Mouse (Mus musculus) hindlimb bud, embryonic 11.5 days (tissue): ENCODE measurements around the gene Btn1a1.

Source experiments
- DNase-seq: peaks from one replicate; pipeline ENCODE4 v3.0.0-alpha.2; 2012; ENCODE audit warnings: low read depth, low spot score; ENCODE audit errors: extremely low spot score

Btn1a1 gene

DNA sequence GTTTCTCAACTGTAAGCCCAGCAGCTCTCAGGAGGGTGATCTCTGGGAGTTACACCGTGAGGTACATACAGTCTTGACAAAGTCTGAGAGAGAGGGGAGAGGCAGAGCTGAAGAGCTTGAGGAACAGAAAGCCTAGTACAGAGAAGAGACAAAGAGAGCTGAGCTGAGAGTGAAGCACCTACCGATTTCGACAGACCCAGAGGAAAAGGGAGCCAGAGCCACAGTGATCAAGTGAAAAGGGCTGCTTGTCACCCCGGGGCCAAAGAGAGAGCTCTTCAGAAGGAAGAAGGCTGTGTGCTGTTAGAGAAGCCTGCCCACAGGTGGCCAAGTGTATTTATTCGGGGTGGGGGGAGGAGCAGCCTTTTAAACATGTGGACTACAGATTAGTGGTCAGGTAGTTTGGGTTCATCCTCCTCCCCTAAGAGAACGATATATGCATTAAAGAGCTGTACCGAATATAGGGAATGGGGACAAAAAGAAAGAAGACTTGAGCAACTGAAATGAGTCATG is at the start of gene Btn1a1:
Gene Btn1a1, minus strand, starts transcription at position 302 of the 510 bp plus-strand sequence.
- DNase-seq, result no peak

DNA sequence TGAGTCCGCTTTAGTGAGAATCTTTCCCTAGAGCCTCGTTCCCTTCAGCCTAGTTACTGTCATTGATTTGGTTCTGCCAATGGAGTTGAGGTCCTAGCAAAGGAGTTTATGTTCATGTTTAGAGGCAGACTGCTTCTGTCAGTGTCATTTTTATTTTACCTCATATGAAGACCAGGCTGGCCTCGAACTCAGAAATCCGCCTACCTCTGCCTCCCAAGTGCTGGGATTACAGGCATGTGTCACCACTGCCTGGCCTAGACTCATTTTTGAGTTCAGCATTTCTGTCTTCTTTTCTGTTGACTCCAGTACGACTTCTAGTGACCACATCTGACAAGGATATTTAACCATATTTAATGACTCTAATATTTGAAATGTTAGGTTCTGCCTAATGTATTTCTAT is 49.6 kb upstream of the Btn1a1 start:
- DNase-seq, result no peak

DNA sequence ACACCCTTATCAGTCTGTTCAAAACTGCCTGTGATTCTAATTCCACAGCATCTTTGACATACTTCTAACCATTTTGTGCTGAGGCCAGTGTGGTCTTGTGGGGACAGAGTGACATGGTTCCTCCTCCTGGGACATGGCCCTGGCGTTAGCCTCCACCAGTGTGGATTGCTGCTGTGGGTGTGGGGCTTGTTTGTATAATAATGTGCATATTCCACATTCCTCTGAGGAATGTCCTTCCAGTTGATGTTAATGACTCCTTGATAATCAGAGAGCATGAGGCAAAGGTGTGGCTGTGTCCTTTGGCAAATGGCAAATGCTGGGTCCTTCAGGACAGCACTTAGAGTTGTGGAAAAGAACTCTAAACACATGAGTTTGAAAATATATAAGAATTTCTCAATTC is 47.8 kb upstream of the Btn1a1 start:
- DNase-seq, result no peak

DNA sequence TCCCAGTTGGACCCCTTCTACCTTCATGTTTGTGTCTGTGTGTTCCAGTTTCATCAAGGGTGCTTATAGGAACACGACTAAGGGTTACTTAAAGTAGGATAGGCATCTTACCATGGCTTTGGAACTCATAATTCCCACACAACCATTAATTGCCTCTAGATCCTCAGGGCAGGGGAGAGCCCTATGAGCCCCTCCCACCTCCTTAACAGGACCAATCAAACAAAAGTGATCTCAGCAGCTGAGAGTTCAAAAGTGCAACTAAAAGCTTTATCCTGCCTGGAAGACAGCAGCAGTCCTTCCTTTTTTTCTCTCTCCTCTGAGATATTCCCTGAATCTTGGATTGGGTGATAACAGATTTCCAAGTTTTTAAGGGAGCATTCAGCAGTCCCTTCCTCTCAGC is 44.4 kb upstream of the Btn1a1 start:
- DNase-seq, result no peak

DNA sequence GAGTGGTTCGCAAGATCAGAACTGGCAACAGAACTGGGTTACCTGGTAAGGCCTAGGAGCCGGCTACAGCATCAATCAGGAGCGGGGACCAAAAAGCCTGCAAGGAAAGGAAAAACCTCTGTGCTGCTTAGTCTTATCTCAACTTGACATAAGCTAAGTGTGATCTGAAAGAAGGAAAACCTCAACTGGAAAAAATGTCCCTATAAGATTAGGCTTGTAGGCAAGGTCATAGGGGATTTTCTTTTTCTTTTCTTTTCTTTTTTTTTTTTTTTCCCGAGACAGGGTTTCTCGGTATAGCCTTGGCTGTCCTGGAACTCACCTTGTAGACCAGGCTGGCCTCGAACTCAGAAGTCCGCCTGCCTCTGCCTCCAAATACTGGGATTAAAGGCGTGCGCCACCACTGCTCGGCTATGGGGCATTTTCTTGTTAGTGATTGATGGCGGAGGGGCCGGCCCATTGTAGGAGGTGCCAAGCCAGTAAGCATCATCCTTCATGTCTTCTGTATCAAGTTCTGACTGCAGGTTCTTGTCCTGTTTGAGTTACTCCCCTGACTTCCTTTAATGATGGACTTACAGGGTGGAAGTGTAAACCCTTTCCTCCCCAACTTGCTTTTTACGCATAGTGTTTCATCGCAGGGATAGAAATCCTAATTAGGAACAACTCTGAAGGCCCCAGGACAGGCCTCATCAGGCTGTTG is 41.3 kb upstream of the Btn1a1 start:
- no peak for DNase-seq

DNA sequence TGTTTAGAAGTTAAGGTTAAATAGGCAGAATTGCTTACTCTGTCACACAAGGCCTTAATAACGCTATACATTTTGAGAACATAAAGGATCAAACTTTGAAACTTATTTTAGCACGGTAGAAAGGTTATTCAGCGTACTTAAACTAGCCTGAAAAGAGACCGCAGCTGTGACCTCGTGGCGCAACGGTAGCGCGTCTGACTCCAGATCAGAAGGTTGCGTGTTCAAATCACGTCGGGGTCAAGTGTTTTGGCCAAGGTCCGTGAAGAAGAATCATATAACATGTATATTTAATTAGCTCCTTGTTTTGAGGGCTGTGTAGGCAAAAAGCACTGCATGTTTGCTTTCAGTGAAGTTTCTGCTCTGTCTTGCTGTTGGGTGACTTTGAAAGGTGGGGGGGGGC is 40.6 kb upstream of the Btn1a1 start:
- DNase-seq, result peak; percentile 87

DNA sequence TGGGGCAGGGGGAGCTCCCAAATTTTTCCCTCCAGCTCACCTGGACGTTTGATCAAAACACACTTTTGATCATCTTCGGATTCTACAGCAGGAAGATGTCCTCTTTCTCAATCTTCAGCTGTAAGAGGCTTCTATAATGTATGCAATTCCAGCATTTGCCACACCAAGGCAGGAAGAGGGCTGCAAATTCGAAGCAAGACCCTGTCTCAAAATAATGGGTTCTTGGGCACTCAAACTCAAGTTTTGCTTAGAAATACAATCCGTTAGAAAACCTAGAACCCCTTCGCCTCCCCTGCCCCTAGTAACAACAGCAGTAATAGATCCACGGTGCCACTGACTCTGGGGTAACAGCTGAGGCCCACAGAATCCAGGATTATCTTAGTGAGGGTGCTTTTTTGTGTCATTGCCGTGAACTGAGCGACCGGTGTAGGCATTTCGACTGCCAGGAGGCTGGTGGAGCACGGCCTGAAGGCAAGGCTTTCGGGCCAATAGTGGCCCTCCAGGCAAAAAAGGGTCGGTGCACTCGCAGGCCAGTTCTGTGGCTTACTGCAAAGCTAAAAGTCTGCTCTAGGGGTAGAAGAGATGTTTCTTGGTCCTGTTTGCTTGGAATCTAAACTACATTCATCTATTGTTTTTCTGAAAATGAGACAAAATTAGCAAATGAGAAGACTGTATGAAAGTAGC is 40.1 kb upstream of the Btn1a1 start:
- no peak for DNase-seq

DNA sequence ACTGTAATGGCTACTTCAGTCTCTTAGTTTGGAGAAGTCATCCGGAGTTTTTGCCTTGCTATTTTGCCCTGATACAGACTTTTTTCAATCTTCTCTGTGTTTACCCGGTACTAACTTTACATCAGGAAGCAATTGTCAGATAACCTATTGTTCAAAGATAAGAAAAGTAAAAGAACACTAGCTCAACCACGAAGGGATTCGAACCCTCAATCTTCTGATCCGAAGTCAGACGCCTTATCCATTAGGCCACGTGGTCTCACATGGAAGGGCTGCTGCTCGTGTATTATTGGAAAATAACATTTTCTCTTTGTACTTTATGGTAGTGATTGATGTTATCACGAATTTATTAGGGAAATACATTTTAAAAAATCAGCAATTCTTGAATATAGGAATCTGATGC is 38.1 kb upstream of the Btn1a1 start:
- DNase-seq, result no peak

DNA sequence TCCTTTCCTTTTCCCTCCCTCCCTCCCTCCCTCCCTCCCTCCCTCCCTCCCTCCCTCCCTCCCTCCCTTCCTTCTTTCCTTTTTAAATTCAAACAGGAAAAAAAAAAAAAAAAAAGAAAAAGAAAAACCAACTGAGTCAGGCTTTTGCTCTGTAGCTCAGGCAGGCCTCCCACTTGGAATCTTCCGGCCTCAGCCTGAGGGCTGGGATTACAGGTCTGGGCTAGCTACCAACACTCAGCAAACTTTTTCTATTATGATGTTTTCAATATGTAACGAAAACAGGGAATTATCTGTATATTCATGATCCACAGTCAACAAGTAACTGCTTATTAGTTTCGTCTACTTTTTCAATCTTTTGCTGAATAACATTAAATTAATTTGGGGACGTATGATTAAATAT is 37.2 kb upstream of the Btn1a1 start:
- DNase-seq, result no peak

DNA sequence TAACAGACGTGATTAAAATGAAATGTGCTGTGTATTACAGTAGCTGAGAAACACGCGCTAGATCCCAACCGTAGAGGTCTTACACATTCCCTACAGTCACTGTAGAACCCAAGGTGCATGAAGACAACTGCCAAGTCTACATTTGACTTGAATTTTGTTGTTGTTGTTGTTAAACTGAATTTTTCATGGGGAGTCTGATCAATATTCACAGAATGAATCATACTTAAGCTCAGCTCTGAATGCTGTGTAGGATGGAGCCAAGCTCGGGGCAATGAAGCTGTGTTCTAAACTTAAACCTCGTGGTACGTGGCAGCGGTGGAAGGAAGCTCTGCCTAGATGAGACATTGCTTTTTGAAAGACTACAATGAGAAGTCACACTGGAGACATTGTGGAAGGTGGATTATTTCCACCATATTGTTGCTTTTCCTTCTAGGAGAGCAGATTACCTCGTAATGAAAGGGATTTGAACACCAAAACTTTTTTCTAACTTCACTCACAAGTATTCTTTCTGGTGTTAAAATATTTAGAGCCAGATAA is 36.4 kb upstream of the Btn1a1 start:
- no peak for DNase-seq

DNA sequence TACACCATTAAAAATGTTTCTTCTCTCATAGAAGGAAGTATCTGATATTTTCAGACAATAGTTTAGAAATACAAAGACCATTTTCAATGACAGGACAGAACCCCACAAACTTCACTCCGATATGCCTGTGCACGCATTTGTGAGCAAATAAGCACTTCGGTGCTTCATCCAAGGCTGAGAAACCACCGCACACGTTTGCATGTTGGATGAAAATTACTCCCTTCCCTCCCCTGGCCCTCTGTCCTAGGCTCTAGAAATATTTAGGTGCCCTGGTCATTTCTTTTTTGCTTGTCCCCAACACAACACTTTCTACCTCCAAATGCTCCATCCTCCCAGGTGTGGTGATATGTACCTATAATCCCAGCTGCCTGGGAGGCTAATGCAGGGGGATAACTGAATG is 35.8 kb upstream of the Btn1a1 start:
- DNase-seq, result no peak

DNA sequence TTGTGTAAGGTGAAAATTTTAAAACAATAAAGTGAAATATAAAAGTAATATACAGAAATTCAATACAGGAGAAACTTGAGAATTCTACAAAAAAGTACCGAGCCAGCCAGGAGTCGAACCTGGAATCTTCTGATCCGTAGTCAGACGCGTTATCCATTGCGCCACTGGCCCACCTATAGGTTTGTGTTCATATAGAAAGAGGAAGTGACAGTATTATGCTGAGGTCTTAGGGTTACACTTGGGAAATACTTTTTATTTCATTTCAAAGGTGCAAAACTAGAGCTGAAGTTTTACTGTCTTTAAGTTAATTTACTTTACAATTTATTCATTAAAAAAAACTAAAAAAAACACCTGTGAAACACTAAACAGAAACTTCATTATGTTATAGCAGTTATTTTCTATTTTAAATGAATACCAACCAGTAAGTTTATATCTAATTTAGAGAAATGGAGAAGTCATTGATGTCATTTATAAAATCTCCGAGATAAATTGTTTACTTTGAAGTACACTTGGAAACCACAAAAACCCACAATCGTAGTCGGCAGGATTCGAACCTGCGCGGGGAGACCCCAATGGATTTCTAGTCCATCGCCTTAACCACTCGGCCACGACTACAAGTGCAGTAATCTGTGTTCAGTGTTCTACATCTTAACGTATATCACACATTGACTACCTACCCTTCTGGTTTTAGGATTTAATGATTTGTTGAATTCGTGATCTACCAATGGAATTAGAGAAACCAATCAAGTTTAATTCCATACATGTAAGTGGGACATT is 34.9 kb upstream of the Btn1a1 start:
- peak; percentile 89 for DNase-seq

DNA sequence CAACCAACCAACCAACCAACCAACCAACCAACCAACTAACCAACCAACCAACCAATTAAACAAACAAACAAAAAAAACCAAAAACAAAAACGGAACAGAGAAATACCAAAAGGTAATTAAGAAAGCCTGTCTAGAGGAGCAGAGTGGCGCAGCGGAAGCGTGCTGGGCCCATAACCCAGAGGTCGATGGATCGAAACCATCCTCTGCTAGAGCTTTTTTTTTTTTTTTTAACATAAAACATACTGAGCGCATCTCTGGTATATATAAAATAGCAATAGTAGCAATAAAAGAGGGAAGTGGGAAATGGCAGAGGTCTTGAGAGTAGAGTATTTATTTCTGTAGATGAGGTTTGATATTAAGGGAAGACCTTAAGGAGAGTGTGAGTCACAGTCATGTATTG is 34.2 kb upstream of the Btn1a1 start:
- no peak for DNase-seq

DNA sequence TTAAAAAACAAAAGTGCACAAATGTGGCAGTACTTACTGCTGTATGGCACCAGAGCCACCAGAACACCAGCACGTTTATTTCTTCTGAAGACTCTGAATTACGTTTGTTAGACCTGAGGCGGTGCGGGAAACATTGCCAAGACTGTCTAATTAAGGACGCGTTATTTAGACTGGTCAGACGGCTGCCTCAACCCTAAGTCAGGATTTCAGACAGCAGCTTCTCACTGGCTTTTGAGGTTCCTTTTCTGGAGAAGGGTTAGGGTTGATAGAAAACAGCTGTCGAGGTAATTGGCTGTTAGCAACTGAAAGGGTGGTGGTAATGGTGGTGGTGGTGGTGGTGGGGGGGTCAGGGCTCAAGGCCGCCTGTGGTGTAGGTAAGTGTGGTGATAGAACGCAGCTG is 33.0 kb upstream of the Btn1a1 start:
- DNase-seq, result no peak

DNA sequence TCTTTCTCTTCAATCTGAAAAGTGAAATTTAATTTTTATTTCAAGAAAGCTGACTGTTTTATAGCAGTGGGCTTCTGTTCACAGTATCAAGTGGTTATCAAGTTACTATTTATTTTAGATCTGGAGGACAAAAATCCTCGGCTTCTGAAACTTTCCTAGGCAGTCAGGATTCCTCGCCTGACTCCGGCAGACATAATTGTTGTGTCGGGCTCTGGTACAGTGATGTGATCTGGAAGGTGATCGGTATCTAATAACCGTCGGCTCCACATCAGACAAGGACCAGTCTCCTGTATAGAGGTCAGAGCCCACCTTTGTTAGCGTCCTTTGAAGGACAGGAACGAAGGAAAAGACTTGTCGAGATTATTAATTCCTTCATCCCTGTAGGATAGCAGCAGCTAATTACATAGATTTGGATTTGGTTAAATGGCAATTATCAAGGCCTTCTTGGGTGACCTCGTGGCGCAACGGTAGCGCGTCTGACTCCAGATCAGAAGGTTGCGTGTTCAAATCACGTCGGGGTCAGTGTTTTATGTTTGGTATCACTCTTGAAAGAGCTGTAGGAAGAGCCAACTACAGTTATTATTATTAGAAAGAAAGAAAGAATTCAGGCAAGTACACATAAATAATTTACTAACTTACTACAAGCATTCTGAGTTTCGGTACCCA is 32.1 kb upstream of the Btn1a1 start:
- DNase-seq, result peak; percentile 86

DNA sequence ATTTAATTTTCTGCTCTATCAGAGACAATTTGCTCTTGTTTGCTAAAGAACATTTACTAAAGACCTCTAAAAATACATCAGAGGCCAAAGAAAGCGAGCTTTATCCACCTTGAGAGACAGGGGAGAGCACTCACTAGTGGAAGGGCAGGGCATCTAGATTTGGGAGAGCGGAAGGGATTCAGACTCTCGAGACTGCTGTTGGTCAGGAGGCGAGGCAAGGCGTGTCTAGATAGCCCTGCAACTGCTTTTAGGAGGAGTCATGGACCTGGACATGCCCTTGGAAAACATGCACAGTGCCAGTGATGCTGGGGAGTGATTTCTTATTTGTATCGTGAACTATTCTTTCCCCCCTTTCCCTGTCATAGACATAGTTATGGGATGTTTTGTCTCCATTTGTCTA is 29.8 kb upstream of the Btn1a1 start:
- no peak for DNase-seq

DNA sequence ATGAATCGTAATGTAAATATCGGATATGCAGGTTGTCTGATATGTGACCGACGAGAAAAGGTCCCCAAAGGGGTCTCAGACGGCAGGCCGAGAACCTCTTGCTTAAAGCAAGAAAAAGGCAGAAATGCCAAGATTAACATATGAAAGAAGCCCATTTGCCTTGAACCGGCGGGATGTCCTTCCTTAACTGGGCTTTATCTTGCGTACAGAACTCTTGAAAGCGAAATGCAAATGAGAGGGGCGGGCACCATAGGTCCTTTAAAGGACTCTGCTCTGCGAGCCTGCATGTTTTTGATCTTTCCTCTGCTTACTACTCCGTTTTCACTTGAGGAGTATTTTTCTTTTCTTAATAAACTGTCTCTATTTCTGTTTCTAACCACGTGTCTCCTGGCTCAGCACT is 26.3 kb upstream of the Btn1a1 start:
- DNase-seq, result no peak

DNA sequence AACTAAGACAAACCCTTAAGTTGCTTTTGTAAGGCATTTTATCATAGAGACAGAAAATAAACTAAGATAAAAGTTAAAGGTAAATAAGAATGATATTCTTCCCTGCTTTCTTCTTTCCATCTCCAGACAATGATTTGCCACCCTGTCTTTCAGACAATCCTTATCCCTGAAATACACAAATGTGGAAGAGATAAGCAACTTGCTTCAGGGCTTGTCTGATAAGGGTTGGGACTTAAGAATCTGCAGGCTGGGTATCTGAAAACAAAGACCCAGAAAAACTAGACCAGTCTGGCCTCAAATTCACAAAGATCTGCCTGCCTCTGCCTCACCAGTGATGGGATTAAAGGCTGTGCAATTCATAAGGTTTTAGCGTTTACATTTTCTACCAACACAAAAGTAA is 25.6 kb upstream of the Btn1a1 start:
- no peak for DNase-seq

DNA sequence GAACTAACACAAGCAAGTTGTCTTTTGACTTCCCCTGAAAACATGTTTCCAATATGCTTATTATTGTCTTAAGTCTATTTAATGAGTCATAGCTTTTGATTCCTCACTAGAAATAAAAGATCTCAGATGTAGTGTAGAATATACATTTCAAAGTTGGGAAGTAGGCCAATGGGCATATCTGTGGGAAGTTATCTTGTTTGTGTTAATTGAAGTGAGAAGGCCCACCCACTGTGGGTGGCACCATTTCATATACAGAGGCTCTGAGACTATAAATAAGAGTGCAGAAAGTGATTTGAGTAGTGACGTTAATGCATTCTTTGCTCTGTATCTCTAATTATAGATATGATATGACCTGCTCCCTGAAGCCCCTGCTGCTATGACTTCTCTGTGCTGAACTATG is 25.2 kb upstream of the Btn1a1 start:
- DNase-seq, result no peak

DNA sequence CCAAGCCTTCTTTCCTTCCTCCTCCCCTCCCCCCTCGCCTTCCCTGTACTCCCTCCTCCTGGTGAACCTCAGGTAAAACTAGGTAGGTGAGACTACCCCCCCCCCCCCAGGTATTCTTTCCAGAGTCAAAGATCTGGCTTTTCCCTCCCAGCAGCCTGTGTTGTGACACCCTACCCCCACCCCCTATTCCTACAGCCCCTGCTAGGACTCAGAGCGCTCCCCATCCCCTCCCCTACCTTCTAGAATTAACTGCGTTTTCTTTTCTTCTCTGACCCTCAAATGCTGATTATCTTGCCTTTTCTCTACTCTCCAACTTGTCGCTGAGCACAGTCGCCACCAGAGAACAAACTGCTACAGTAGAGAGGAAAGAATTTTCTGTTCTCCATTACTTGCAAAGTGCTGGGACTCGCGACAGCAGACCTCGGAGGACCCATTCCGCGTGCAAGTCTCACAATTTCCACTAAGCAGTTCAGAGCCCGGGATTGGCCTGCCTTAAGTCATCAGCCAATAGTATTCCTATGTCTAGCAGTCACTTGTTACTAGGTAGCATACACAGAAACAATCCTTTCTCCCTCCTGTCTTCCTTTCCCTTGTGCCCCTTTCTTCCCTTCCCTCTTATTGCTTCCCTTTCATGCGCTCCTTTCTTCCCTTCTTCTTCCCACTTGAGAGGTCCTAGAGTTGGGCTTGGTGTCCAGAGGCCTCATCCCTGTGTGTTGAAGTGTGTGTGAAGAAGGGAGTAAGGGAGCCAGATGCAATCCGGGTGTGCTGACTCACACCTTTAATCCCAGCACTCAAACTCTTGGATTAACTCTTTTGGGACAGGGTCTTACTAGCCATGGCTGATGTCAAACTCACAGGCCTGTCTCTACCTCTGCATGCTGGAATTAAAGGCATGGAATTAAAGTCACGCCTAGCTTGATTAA is 23.0 kb upstream of the Btn1a1 start, which contains the start of gene Btn2a2:
Gene Btn2a2, minus strand, starts transcription at position 458 of the 923 bp plus-strand sequence.
- peak; percentile 81 for DNase-seq
